Mouse (Mus musculus) gonadal fat pad, adult 2 months (tissue): Measurements from ENCODE around the gene Rac2. TPM values are rescaled to one million over a fixed set of nuclear protein-coding genes. Genes with fewer than 3 reads are reported as not detected.

Experiments used
- DNase-seq: peaks from one replicate; pipeline ENCODE4 v3.0.0-alpha.2; 2012; ENCODE audit warnings: low read depth
- polyA plus RNA-seq: library from polyadenylated mRNA; depleted of rRNA; stranded (reverse); fragments of >200 nt; gene quantifications from 2 replicates; pipeline ENCODE4 v1.2.3, GENCODE M21; 2012; rRNA removed

Rac2 gene
- polyA plus RNA-seq, 1 experiment: 24.7 TPM

DNA sequence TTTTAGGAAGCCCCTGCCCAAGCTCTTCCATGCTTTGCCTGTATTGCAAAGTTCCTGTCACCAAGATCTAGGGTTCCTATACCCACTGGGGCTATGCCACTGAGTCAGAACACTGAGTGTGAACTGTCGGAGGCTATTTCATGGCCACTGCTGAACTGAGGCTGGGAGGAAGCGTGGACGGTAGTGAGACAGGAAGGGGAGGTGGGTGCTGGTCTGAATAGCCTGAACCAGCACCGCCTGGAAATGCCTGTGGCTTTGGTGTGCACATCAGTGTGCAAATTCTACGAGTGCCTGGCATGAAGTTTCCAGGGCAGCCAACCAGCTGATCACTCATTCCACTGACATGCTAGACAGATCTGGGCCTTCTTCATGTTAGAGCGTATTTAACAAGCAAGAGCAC is 50.7 kb downstream of the Rac2 start:
- DNase-seq: no peak

DNA sequence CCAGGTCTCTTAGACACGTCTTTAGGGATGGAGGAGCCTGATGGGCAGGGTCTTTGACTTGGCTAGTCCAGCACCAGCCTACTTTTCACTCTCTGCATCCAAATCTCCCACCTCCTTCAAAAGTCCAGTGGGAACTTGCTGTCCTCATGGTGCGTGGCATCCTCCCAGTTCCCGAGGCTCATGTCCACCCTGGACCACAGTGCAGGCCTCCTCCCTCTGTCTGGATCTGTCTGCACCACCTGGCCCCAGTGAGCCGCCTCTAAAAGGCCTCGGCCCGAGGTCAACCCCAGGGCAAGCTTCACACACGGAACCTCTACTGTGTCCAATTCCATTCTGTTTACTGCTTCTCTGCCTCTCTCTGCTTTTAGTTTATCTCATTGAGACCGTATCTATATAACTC is 51.3 kb downstream of the Rac2 start:
- no peak for DNase-seq

DNA sequence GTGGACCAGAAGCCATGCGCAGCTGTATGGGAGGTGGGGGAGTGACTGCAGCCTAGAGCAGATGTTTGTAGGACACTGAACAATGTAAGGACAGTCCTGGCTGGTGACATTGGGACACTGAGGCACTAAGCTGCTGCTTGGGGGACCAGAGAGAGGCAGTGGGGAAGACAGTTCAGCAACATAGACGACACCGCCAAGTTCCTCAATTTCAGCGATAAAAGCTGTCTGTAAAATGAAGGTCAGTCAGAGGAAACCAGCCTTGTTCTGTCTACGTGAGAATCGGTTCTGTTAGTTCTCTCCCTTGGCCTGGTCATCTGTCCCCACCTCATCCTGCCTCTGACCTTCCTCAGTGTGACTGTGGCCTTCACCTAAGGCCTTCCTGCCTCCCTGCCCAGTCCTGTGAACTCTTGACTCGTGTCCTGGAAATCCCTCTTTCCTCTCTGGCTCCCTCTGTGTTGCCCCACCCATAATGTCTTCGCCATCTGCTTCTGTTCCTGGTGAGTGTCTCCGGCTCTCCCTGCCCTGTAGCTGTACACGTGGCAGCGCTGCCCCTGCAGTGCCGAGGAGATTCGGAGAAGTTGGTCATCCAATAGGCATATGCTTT is 52.4 kb downstream of the Rac2 start:
- no peak for DNase-seq

DNA sequence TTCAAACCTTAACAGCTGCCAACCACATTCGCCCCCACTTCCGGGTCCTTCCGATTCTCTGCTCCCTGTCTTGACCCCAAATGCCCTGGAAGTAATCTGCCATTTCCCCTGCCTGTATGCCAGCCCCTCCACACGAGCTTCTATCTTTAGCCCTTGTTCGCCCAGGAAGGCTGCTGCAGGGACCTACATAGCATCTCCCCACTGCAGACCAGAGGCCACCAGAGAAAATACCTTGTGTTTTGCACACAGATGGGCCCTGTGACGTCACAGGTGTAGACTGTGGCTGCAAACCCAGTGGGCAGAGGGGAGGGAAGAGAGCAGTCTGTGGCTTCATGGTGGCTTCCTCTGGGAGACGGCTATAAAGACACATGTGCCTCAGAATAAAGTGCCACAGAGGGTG is 54.4 kb downstream of the Rac2 start:
- no peak for DNase-seq

DNA sequence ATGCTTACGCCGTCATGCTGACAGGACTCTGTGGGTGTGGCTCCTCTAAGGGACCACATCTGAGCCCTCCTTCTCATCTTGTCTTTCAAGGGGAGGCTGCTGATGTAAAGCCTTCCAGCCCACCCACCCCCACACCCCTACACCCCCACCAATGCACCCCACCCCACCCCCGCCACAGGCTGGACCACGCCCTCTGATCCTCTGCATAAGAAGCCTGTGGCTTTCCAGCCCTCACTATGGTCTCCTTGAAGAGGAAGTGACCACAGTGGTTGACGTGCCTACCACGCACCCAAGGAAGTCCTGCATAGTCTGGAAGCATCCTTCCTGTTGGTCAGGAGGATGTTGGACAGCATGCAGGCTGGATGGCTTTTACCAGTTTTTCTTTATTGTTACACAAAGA is 56.8 kb downstream of the Rac2 start:
- DNase-seq: no peak

DNA sequence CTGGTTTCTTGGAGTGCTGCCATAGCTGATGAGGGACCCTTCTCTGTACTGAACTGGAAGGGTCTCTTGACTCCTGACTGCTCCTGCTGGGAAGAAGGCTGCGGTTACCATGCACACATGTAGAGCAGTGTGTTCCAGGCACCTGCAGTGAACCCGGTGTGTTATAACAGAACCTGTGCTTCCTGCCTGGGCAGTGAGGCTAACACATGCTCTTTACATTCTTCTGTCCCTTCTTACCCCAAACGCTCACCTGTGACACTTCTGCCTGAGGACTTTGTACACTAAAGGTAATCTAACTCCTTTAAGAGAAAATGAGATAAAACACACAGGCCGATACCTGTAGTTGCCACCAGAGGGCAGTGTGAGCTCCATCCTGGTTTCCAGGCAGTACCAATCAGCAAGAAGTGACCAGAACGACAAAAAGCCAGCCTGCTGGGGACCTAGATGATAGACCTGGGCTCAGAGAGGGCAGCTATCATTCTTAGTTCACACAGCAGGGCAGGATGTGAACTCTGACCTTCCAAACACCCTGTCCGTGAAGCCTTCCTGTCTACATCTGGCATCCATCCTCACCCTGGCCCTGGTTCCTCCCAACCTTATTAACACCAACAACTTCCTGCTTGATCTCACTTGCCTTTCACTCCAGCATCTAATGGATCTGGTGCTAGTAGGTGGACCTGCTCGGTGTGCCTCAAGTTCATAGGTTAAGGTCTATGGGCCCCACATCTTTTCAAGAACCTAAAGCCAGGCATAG is 58.0 kb downstream of the Rac2 start:
- DNase-seq: no peak

DNA sequence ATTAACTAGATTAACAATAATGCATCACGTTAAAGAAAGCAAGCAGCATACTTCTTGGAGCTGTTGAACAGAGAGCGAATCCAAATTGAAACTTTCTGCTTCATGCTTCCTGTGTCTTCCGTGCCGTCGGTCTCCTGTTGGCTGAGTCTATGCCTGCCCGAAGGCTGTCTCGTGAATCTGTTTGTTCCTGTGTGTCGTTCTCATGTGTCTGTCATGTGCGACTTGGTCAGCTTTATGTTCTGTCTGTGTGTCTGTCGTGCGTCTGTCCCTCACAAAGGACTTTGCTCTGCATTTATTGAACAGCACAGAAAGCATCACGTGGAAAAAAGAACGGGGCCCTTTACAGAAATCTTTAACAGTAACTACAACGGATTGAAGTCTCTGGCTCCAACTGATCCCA is 59.6 kb downstream of the Rac2 start:
- DNase-seq: no peak

DNA sequence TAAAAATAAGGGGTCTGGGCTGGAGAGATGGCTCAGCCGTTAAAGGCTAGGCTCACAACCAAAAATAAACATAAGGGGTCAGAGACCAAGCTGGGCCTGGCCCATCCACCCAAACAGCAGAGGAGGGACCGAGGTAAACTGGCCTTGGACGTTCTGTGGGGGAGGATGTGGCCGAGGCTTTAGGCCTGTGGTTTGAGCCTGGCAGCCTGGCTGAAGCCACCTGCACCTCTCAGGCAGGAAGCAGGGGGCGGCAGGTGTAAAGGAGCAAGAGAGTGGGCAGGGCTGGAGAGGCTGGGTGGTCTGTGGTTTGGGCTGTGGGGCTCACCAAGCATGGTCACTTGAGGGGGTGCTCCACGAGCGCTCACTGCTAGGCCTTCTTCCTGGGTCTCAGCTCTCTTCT is 60.6 kb downstream of the Rac2 start:
- DNase-seq: no peak

DNA sequence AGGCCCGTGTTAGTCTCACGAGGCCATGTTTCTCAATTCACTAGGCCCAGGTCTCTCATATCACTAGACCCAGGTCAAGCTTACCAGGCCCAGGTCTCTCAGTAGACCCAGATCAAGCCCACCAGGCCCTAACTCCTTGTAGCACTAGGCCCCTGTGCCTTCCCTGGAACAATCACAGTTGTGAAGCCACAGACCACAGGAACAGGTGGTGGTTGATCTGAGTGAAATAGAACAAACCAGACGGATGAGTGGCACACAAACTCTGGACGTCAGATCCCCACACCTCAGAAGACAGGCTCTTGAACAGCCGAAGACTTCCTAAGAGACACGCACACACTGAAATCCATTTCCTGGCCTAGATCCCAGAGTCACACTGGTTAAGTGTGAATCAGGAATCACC is 61.8 kb downstream of the Rac2 start:
- DNase-seq: no peak

DNA sequence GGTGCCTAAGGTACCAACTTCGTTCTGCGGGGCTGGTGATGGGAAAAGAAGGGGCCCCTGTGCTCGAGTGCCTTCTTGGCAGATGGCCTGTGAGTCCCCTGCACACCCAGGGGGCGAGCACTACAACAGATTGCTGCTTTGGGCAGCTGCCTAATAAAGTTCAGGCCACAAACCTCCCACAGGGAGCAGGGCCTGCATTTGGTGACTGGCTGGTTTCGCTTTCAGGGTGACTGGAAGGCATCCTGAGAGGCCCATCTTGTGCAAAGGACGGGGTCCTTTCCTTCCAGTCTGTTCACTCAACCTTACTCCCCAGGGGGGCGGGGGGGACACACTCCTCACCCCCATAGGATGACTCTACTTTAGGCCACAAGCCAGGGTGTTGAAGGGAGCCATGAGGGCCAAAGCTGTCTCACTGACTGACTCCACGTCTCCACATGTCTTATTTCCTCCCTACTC is 62.4 kb downstream of the Rac2 start:
- DNase-seq: no peak

DNA sequence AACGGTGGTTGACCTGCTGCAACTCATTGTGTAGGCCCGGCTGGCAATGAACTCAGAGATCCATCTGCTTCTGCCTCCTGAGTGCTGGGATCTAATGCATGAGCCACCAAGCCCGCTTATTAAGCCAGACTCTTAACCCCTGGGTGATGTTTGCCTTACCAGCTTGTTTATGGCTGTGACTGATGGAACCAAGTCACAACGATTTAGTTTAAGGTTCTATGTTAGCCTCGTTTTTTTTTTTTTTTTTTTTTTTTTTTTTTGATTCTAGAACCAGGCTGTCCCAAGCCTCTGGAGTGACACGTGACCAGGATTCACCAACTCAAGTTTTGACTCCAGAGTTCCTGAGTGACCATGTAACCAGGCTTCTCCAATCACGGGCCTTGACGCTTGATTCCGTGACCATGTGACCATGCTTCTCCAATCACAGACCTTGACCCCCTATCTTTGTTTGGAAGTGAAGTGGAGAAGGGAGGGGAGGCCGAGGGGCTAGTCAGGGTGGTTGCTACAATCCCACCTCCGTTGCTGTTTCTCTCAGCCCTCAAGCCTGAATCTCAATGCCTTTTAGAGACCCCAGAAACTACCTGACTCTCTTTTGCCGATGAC is 63.2 kb downstream of the Rac2 start:
- no peak for DNase-seq

Other genes with a start within 250 kb of the Rac2 start
- 13.0 and 16.0 TPM in 2 replicates for gene Csf2rb, start 247.0 kb downstream of the Rac2 start, polyA plus RNA-seq
- gene Tex33, start 176.9 kb downstream of the Rac2 start, polyA plus RNA-seq: 1.1 and 2.6 TPM in 2 replicates
- 44.2 and 72.1 TPM in 2 replicates for gene Tst, start 166.9 kb downstream of the Rac2 start, polyA plus RNA-seq
- gene Mpst, start 166.4 kb downstream of the Rac2 start, polyA plus RNA-seq: 120 and 127 TPM in 2 replicates
- 205 and 251 TPM in 2 replicates for gene Kctd17, start 144.2 kb downstream of the Rac2 start, polyA plus RNA-seq
- 0.61 and 0.84 TPM in 2 replicates for gene Tmprss6, start 104.1 kb downstream of the Rac2 start, polyA plus RNA-seq
- gene Il2rb, start 77.5 kb downstream of the Rac2 start, polyA plus RNA-seq: 3.1 and 4.0 TPM in 2 replicates
- gene C1qtnf6, start 41.4 kb downstream of the Rac2 start, polyA plus RNA-seq: 35.3 and 40.4 TPM in 2 replicates
- 0.03 TPM in 1 of 2 replicates, not detected in the other for gene Sstr3, start 28.1 kb downstream of the Rac2 start, polyA plus RNA-seq
- 25.4 and 32.0 TPM in 2 replicates for gene Cyth4, start 24.3 kb upstream of the Rac2 start, polyA plus RNA-seq
- gene Elfn2, start 146.0 kb upstream of the Rac2 start, polyA plus RNA-seq: 0.16 and 0.32 TPM in 2 replicates
- 55.5 and 73.8 TPM in 2 replicates for gene Mfng, start 200.7 kb upstream of the Rac2 start, polyA plus RNA-seq
- 34.4 and 42.9 TPM in 2 replicates for gene Card10, start 230.3 kb upstream of the Rac2 start, polyA plus RNA-seq